Mouse (Mus musculus): ENCODE results near the gene Sppl3.
"Not testable (repeated sequence)": the region's sequence is repeated elsewhere in the genome, so short reads cannot be mapped to it uniquely, and the experiment has no call there.

Gene Sppl3

DNA sequence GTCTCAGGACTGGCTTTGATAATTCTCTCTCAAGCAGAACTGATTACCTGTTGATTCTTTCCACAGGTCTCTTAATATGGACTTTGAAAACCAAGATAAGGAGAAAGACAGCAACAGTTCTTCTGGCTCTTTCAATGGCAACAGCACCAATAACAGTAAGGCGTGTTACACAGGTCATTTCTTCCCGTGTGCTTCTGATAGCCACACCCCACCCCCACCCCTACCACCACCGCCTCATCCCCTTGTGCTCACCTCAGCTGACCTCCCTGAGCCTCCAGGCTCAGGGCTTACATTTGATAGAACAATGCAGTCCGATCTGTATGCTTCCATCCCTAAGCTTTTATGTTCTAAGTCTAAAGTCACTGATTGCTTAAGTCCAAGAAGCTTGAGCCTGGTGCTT, 63.8 kb downstream of the Sppl3 start:
- no peak for DNase-seq (ENCODE audit: low spot score)

DNA sequence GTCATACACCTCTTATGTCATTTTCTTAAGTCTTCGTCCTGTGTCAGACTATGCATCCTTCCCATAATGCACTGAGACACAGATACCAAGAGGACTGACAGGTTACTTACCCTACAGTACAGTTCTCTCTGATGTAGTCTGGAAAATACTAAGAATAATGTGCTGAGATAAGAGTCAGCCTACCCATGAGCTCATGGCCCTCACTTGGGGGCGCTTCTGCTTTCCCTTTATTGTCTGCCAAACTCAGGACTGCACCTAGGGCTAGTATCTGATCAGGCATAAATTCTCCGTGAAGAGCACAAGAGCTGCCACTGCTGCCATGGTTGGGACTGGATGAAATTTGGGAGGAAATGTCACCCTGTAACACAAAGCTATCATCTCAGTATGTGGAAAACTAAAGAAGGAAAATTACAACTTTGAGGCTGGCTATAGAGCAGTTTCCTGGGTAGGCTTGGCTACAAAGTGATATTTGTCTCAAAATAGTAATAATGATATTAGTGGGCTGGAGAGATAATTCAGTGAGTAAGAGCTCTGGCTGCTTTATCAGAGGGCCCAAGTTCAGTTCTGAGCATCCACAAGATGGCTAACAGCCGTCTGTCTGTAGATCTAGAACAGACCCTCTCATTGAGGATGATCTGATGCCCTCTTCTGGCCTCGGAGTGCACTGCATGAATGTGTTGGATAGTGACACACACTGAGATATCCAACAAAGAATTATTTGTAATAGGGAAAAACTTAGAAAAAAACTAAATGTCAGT, 65.4 kb downstream of the Sppl3 start:
- peak; percentile 59 for DNase-seq (ENCODE audit: low spot score)

- no peak for DNase-seq (ENCODE audit: low spot score)
Observed at GRCm38 (mm10) chr5:115081636-115082035, 70.7 kb downstream of the Sppl3 start.

DNA sequence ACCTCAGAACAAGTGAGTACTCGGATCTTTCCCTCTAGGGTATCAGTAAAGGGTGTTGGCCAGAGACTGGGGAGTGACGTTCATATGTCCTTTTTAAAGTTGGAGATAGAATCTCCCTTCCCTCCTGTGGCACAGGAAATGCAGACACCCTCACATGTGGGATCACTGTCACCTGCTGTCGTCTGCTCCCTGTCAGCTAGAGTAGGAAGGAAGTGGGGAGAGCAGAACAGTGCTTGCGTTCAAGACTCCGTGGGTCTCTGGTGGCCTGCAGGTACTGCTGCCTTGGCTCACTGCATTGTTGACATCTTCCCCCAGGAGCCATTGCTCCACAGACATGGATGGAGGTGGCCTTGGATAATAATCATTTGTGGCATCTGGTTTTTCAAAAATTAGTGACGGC, 72.6 kb downstream of the Sppl3 start:
- DNase-seq (ENCODE audit: low spot score) = no peak

DNA sequence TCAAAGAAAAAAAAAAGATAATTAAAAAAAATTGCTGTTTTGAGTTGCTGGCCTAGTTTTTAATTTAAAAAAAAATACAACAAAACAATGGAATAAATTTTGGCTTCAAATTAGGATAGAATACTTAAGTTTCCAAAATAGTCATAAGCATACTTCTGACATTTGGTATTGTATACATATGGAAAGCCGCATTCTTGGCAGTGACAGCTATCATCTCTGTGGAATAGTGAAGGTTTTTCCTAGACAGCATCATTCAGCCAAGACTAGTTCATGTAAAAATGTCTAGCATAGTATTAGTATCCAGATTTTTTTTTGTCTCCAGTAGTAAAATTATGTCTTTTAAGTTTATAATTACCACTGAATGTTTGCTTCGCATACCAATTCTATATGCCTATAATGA, 74.7 kb downstream of the Sppl3 start:
- DNase-seq (ENCODE audit: low spot score) = no peak

- DNase-seq (ENCODE audit: low spot score) = no peak
Observed at GRCm38 (mm10) chr5:115089592-115090268, 78.8 kb downstream of the Sppl3 start.

GRCm38 (mm10) chr5:115091015-115091414, 80.1 kb downstream of the Sppl3 start:
- no peak for DNase-seq (ENCODE audit: low spot score)

DNA sequence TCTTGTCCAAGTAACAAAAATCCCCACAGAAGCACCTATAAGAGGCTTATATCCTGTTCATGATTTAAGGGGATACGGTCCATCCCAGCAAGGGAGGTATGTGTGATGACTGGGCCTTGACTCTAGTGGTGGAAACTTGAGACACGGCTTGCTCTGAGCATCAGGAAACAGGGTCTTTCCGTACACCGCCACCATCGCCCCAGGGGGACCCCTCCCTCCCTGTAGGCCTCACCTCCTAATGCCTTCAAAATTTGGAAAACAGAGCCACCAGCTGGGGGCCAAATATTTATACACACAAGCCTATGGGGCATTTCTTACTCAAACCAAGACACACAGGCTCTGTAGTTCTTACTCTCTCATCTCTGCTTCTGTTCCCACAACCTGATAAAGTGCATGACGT, 80.8 kb downstream of the Sppl3 start:
- no peak for DNase-seq (ENCODE audit: low spot score)

DNA sequence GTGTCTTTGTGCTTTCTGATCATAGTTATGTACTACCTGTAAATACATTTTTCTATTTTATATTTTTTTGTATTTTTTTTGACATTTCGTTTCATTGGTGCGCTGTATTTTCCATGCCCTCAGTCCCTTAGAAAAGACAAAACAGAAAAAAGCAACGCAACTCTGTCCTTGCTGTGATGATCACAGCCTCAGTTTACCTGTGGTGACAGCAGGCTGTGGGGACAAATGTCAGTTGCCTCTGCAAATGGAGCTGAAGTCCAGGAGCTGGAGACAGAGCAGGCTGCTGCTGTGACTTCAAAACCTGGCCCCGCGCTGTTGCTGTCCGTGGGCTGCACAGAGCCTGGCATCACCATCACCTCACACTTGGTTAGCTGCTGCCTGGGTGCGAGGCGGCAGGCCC, 87.3 kb downstream of the Sppl3 start, which contains the start of gene Gm10401:
TSS of gene Gm10401 (minus strand) at position 101 of the 400 bp plus-strand sequence.
- DNase-seq (ENCODE audit: low spot score) = no peak

- DNase-seq (ENCODE audit: low spot score) = no peak
Observed at GRCm38 (mm10) chr5:115099530-115099929, 88.6 kb downstream of the Sppl3 start.

DNA sequence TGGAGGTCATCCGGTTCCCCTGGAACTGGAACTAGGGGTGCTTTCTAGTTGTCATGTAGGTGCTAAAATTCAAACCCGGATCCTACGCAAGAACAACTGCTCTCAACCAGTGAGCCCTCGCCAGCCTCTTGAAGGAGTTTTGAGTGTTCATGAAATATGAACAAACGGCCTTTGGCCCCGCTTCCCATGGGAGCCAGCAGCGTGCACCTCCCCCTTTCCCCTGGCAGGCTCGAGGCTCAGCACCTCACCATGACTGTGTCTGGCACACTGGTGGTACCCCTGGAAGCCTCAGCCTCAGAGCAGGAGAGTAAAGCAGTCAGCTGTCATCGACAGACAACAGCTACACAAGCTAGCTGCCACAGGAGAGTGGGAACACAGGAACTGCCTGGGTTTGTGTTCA, 89.1 kb downstream of the Sppl3 start:
- no peak for DNase-seq (ENCODE audit: low spot score)

- DNase-seq (ENCODE audit: low spot score) = no peak
Observed at GRCm38 (mm10) chr5:115100473-115100872, 89.5 kb downstream of the Sppl3 start.

GRCm38 (mm10) chr5:115102231-115102630, 91.3 kb downstream of the Sppl3 start:
- DNase-seq (ENCODE audit: low spot score) = no peak

- DNase-seq (ENCODE audit: low spot score) = not testable (repeated sequence)
Observed at GRCm38 (mm10) chr5:115103253-115103652, 92.3 kb downstream of the Sppl3 start.

- no peak for DNase-seq (ENCODE audit: low spot score)
Observed at GRCm38 (mm10) chr5:115111156-115111555, 100.2 kb downstream of the Sppl3 start.

GRCm38 (mm10) chr5:115113244-115113643, 102.3 kb downstream of the Sppl3 start:
- DNase-seq (ENCODE audit: low spot score) = no peak

DNA sequence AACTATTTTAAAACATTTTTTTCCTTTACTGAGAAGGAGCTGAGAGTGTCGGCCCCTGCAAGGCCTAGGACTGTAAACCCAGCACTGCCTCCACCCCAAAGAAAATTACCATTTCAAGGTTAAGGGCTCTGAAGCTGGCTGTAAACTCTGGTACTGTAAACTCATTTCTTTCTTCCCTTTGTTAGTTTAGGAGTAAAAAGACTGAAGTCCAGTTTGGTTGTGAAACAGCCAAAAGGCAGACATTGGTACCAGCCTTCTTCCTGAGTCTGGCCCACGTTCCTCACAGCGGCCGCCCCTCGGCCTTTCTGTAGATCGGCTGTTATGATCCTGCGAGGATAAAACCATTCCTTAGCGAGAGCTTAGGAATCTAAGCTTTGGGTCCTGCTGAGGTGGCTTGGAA, 103.6 kb downstream of the Sppl3 start:
- DNase-seq (ENCODE audit: low spot score) = no peak

DNA sequence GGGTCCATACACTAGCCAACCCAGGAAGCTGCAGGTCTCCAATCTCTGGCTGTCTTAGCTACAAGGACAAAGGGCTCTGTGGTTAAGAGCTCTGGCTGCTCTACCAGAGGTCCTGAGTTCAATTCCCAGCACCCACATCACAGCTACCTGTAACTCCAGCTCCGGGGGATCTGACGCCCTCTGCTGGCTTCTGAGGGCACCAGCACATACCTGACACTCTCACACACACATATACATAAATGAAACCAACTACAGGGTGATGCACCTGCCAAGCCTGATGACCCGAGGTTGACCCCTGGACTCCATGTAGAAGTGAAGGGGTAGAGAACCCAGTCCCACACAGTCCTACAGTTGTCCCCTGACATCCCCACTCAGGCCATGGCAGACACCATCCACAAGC, 105.5 kb downstream of the Sppl3 start:
- no peak for DNase-seq (ENCODE audit: low spot score)

DNA sequence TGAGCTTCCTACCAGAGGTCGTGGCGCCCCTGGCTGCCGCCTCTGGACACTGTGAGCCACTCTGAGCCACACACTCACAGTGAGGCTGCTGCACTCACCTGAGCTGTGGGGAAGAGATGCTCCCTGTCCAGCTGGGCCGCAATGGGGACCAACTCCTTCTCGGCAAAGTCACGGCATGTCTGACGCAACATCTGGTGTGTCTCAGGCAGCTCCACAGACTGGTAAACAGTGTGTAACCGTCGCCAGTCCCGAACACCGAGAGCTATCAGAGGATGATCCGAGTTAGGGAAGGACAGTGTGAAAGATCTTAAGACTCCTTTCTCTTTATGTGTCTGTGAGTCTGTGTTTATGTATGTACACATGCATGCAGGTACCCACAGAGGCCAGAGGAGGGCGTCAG, 106.5 kb downstream of the Sppl3 start:
- no peak for DNase-seq (ENCODE audit: low spot score)

DNA sequence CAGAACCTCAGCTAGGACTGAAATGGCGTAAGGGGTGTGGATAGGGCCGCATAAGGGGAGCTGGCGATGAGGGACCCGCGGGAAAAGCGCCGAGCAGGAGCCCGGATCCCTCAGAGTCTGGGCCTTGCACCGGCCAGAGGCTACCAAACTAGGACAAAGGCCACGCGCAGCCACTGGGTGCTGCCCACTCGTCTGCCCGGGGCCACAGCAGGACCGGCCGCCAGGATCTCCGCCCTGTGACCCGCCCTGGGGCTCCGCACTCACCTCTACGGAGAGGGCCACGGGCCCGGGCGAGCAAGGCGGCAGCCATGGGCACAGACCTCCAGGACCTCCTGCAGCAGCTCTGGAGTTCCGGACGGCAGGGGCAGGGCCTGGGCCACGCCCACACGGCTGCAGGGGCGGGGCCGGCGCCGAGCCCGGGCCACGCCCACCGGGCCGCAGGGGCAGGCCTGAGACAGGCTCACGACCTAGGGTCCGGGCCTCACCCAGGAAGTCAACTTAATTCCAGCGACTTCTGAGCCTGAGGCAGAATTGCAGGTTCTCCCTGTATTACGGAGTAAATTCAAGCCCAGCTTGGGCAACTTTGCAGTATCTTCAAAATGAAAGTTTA, 108.1 kb downstream of the Sppl3 start, which contains the start of gene Acads:
TSS of gene Acads (minus strand) at position 386 of the 610 bp plus-strand sequence.
- DNase-seq (ENCODE audit: low spot score) = peak; percentile 91

DNA sequence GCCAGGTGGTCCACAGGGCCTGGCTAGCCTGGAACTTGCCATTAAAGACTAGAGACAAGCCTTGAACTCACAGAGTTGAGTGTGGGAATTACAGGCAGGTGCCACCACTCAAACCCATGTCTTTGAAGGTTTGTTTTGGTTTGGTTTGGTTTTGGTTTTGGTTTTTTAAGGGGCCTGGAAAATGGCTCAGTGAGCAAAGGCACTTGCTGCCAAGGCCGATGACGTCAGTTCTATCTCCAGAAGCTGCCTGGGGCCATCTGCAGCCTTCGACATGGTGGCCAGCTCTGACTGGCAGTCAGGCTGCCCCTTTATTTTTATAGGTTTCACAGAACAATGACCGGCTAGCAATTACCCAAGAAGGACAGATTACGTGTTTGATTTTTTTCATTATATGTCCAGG, 110.0 kb downstream of the Sppl3 start:
- DNase-seq (ENCODE audit: low spot score) = no peak

- DNase-seq (ENCODE audit: low spot score) = no peak
Observed at GRCm38 (mm10) chr5:115124690-115125089, 113.8 kb downstream of the Sppl3 start.
